Mouse (Mus musculus) spleen, embryonic (tissue): Measurements from ENCODE around the gene Mrpl23.

Source experiments
- CTCF ChIA-PET: fragments of 350-600 bp; sonication (Branson Sonifier 250); formaldehyde crosslinking; loops from one replicate; lab custom pipeline; 2022; lab: Charles Lee

The Mrpl23 gene

DNA sequence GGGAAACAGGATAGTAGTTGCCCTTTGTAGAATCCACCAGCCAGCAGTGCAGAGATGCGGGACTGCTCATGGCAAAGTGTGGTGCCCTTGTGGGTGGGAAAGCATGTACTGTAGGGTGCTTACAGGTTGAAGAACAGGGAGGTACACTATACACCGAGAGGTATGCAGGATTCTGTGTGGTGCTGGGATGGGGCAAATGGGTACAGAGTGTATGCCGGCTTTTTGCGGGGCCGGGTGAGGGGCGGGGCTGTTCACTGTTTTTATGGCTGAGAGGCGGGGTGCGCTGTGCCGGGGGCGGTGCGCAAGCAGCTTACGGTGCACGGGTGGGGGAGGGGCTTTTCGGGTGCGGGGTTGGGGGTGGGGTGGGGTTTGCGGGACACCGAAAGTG is at the start of gene Mrpl23:
TSS of gene Mrpl23 (plus strand) at position 16 of the 388 bp plus-strand sequence.
- CTCF ChIA-PET = no interaction called here

DNA sequence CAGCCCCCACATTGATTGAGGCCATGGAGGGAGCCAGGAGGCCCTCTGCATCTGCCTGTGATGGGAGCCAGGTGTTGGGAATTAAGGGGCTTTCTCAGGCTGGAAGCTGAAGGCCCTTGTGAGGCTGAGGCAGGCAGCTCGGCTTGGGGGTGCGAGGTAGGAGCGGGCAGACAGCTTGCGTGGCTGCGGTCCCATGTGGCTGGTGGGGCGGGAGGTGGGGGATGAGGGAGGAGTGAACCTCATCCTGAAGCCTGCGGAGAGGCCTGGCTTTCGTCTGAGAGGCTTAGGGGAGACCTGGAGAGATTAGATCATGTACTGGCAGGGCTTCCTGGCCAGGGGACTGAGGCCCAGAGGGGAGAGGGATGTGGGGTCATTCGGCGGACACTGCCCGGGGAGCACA is 49.4 kb upstream of the Mrpl23 start:
- CTCF ChIA-PET = interaction anchor here (1.0 kb wide), 1 partner anchor 23 kb away, joined by 7 read pairs; the partner anchor contains the start of gene Lsp1

DNA sequence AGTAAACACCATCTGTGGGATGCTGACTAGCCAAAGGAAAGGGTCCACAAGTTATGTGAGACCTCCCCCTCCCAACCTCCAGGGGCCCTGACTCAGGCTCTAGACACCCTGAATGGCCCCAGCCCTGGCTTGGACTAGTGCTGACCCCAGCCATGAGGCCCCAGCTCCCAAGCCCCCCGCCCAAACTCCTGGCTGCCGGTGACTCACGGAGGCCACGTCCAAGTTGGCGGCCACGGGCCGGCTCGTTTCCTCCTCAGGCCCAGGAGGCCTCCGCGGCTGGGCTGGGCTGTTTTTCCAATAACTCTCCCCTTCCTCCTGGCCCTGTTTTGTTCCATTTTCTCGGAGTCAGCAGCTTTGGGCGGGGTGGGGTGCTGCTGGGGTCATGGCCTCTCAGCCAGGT is 47.7 kb upstream of the Mrpl23 start:
- CTCF ChIA-PET = no interaction called here

DNA sequence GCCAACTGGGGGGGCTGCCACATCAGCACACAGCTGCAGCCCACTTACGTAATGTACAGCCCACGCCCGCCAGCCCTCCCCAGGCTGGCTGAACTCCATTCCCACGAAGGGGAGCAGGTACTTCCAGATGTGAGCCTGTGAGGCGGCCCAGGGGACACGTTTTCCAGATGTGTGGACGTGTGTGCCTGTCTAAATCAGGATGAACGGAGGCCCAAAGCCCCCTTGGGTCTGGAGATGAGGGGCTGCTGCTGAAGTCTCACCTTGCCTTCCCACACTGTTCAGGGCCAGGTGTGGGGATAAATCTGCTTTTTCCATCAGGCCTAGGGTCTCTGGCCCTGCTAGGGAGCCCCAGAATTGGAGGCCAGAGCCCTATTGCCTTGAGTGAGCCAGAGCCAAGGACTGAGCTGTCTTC is 45.7 kb upstream of the Mrpl23 start:
- CTCF ChIA-PET = no interaction called here

DNA sequence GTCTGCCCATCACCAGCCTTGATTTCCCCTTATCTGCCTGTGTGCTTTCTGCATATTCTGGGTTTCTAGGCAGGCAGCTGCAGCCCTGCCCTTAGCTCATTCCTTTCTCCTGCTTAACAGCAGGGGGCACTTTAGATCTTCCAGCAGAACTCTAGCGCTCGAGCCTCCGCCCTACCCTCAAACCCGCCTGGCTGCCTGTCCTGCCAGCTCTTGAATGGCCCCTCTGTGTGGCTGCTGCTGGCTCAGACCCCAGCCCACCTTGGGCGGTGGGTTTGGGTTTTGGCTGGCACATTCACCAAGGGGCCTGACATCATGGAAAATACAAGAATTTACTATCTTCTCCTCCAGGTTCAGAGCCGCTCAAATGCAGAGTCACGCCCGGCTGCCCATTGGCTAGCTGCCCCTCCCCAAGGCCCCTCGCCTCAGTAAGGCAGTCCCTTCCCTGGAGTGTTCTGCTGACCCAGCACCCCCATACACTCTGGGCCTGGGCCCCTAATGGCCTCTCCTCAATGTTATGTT is 45.1 kb upstream of the Mrpl23 start:
- CTCF ChIA-PET = interaction anchor here (0.8 kb wide), 1 partner anchor 10 kb away, joined by 6 read pairs; no protein-coding TSS in a partner anchor

DNA sequence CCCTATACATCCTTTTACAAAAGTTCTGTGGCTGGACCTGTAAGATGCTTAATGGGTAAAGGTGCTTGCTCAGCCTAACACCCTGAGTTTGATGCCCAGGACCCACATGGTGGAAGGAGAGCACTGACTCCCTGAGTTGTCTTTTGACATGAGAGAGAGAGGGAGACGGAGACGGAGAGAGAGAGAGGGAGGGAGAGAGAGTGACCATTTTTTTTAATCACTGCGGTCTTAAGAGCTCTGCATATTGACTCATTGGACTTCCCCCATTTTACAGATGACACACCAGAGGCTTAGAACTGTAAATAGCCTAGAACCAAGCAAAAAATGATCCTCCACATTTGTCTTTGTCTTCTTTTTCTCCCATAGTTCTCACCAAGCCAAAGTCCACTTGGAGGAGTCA is 44.4 kb upstream of the Mrpl23 start:
- CTCF ChIA-PET = no interaction called here

DNA sequence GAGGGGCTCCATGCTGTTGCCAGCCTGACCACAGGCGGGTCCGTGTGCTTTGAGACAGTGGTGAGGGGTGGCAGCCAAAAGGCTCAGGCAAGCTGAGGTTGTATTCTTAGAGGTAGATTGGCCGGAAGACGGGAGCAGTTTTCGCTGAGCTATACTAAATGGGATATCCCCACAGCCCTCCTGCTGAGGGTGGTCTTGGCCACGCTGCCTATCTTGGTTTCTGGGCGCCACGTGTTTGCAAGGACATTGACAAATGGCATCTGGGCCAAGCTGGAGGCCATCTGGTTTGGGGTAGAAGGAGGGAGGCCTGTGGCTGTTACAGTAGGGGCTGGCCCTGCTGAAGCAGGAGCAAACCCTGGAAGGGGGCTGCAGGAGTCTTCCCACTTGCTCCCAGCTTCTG is 39.0 kb upstream of the Mrpl23 start:
- CTCF ChIA-PET = interaction anchor here (0.6 kb wide), 1 partner anchor 16 kb away, joined by 27 read pairs; no protein-coding TSS in a partner anchor

DNA sequence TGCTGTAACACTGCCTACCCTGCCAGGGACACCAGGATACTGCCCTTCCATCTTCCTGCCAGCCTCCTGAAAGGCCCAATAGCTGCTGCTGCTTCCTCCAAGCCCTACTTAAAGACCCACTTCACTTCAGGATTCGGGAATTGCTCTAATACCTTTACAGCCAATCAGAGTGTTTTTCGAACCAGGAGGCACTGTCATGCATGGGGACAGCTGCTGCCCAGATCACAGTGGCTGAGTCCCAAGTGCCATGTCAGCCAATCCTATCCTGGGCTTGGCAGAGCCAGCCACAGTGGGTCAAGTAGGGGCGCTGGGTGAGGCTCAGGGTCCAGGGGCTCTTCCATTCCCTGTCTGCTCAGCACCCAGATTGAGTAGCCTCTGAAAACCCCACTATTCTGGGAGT is 36.3 kb upstream of the Mrpl23 start:
- CTCF ChIA-PET = interaction anchor here (1.2 kb wide), 1 partner anchor 51 kb away, joined by 4 read pairs; no protein-coding TSS in a partner anchor

DNA sequence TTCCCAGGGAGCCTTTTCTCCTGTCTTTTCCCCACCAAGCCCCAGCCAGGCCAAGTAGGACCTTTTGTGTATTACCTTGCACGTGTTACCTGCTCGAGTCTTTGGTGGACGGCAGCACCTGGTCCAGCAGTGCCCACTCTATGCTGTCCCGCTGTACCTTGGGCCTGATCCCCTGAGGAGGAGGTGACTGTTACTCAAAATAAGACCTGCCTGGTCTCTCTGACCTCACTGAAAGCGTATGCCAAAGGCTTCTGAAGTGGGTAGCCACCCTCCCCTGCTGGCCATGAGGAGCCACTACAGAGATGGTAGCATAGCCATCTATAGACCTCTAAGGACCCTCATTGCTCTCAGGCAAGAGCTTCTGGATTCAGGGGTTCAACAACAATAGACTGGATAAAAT is 35.7 kb upstream of the Mrpl23 start:
- CTCF ChIA-PET = interaction anchor here (0.9 to 1.4 kb wide), 2 partner anchors 56 to 60 kb away, joined by 3 to 11 read pairs; partner anchors contain the start of gene Tnni2

DNA sequence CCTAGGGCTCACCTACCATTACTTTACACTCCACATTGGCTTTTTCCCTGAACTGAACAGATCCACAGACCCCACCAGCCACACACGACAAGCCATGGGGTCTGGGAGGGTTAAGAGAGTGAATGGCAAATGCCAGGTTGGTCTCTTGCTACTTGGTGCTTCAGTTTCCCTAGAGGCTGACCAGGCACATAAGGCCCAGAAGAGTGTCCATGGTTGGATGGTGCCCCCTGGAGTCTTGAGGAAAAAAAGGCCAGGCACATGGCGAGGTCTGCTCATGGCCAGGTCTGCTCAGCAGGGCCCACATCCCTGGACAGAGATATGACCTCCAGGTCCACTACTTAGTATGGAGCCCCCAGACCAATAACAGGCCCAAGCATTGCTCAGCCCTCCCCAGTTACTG is 34.7 kb upstream of the Mrpl23 start:
- CTCF ChIA-PET = interaction anchor here (0.6 to 1.4 kb wide), 3 partner anchors 57 to 167 kb away, joined by 3 to 11 read pairs (median 5); partner anchors contain the start of gene Tnni2

DNA sequence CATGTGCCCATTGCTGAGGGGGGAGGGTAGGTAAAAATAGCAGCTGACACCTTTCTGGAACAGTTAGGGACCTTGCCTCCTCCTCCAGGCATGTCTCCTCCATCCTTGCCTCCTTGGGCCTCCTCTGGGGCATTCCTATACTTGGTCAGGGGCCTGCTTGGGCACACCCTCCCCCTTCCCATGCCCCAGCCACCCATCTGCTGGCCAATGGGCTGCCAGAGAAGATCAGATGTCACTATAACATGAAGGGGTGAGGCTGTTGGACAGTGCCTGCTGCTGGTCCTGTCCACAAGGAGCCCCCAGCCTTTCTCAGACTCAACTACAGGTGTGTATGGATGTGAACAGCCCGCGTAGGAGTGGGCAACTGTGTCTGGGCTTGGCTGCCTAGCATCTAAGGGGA is 33.9 kb upstream of the Mrpl23 start, which contains the start of gene Tnnt3:
TSS of gene Tnnt3 (plus strand) at position 262 of the 400 bp plus-strand sequence.
- CTCF ChIA-PET = interaction anchor here (0.6 to 1.4 kb wide), 2 partner anchors 58 to 167 kb away, joined by 3 to 5 read pairs; no protein-coding TSS in a partner anchor

DNA sequence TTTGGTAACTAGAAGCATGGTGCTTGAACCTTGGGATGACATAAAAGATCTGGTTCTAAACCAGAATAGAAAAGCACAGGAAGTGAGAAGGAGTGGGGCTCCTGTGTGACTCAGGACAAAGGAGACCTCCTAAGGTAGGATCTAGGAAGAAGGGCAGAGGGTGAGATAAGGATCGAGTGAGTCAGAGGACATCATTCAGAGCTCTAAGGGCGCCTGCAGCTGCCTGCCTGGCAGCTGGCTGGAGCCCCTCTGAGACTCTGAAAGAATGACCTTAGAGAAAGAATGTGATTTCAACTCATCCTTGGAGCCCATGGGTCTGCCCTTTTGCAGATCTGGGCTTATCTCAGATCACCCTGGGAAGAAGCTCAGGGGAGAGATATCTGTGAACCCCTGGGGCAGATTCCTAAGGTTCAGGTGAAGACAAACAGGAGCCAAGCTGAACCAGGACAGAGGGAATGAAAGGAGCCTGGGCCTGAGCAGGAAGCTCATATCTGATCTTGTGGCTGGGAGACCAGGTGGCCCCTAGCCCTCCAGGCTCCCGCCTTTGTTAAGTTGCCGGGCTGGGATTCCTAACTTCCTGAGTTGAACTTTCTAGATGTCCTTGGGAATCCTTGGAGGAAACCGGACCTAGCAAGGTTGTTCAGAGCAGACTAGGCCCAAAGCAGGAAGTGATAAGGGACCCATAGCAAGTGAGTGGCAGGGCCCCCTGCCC is 33.3 kb upstream of the Mrpl23 start:
- CTCF ChIA-PET = interaction anchor here (1.4 kb wide), 1 partner anchor 59 kb away, joined by 3 read pairs; no protein-coding TSS in a partner anchor

DNA sequence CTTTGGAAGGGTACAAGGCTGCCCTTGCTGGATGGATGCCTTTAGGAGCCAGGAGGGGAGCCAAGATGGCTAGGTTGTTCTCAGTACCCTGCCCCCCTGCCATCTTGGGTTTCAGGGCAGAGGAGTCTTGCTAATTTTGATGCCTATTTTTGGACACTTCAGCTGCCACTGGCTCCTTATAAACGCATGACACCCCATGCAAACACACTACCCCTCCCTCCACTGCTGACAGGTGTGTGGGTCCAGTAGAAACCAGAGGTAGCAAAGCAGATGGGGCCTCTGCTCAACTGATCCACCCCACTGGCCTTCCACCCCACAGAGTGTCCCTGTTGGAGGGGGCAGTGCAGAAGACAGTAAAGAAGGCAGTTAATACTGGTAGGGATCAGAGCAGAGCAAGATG is 32.5 kb upstream of the Mrpl23 start:
- CTCF ChIA-PET = no interaction called here

DNA sequence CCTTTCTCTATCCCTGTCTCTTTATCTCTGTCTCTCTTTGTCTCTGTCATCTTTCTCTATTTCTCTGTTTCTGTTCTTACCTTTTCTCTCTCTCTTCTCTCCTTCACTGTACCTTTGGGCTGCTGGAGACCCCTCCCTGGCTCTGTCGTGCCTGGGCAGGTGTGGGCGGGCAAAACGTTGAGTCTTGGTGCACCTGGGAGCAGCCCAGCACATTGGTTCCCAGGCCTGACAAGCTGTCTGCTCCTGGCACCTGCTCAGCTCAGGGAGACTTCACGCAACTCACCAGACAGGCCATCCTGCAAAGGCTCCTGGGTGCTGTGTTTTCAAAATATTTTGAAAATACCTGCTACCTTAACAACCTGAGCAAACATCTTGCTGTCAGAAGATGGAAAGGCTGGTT is 29.3 kb upstream of the Mrpl23 start:
- CTCF ChIA-PET = no interaction called here

DNA sequence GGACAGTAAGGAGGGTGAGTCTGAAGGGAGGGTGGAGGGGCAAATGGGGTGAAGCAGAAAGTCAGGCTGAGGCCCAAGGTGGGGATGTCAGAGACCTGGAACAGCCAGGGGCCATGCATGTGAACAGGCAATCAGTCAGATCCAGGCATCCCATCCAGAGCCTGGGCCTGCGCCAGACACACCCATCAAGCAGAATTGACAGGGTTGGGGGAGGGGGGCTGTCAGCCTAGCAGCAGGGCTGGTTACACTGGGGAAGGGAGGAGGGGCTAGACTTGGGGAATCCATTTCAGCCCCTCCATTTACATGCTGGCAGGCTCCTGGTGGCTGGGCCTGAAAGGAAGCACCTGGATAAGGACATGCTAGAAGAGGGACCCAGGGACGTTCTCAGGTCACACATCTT is 26.5 kb upstream of the Mrpl23 start:
- CTCF ChIA-PET = no interaction called here

DNA sequence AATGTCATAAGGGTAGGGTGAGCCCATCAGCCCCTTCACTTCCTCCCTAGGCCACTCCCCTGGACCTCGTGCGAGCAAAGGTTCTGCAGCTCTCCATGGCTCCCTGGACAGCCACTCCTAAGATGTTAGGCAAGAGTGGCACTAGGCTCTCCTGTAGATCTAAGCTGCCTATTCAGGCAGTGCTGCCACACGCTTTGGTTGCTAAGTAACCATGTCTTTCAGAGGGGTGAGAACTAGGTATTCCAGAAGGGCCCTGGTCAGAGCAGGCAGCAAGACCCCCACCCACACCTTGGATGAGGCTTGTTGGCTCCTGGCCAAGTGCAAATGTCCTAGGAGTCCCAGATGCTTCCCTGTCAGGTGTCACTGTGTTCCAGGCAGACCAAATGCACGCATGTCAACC is 26.0 kb upstream of the Mrpl23 start:
- CTCF ChIA-PET = no interaction called here

DNA sequence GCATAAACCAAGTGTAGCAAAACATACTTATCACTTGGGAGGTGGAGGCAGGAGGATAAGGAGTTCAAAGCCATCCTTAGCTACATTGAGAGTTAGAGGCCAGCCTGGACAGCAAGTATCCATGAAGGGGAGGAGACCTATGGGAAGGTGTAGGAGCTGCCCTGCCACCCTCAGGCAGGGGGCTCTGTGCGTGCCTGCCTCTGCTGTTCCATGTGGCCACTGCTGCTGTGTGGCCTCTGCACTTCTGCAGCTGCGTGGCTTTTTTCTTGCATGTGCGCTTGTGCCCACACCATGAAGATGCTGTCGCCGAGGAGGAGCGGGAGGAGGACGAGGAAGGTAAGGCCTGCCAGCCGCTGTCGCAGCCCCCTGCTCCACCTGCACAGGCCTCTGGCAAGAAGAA is 25.0 kb upstream of the Mrpl23 start:
- CTCF ChIA-PET = no interaction called here

DNA sequence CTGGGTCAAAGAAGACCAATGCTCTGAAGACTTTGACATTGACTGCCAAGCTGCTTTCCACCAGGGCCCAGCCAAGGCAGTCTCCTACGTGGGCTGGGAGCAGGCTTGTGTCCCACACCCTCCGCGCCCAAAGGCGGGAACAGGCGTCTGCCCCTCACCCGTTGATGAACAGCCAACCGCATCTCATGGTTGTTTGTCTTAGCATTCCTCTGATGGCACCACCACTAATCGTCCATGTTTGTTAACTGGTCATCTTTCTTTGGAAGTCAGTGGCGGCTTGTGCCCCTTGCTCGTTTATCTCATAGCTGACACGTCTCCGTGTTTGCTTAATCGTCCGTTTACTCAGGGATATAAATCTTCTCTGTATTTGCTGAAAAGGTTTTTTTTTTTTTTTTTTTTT is 23.0 kb upstream of the Mrpl23 start:
- CTCF ChIA-PET = interaction anchor here (0.6 kb wide), 1 partner anchor 16 kb away, joined by 27 read pairs; no protein-coding TSS in a partner anchor

DNA sequence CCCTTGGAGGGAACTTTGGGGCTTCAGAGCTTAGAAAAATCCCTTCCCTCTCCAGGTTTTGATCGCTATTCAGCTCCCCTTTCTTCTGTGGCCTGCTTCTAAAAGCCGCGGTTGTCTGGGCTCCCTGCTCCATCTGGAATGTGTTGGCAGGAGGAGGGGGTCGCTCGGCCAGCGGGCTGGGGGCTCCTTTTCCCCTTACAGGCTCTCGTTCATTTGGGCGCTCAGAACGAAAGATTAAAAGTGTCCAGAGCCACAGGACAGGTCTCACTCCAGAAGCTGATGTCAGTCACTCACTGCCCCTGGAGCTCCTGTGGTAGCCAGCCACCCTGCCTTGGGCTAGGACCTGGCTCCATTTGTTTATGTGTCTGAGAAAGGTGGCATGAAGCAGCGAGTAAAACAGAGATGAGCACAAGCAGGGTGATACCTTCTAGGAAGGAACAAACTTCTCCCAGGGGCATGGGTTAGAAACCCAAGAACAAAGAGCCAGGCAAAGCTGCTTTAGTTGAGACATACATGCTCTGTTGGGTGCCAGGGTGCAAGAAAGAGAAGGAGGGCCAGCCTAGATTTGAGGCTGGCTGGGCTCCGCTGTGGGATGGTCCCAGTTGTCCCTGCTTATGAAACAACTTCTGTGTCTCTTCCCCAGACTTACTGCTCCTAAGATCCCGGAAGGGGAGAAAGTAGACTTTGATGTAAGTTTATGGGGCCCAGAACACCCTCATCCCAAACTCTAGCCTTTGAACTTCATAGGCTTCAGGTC is 22.3 kb upstream of the Mrpl23 start:
- CTCF ChIA-PET = no interaction called here

DNA sequence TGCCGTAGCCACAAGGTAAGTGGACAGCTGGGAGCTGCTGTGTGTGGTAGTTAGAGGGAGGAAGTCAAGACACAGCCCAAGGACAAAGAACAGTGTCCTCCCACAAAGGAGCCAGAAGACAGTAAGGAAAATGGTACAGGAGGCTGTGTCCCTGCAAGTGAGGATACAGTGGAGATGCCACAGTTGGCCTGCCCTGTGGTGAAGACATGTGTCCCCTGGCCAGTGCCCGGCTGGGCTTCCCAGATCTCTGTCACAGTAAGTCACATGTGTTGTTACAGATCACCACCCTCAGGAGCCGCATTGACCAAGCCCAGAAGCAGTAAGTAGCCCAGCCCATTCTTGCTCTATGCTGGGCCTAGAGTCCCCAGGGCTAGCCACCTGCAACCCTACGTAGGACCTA is 18.4 kb upstream of the Mrpl23 start:
- CTCF ChIA-PET = no interaction called here

DNA sequence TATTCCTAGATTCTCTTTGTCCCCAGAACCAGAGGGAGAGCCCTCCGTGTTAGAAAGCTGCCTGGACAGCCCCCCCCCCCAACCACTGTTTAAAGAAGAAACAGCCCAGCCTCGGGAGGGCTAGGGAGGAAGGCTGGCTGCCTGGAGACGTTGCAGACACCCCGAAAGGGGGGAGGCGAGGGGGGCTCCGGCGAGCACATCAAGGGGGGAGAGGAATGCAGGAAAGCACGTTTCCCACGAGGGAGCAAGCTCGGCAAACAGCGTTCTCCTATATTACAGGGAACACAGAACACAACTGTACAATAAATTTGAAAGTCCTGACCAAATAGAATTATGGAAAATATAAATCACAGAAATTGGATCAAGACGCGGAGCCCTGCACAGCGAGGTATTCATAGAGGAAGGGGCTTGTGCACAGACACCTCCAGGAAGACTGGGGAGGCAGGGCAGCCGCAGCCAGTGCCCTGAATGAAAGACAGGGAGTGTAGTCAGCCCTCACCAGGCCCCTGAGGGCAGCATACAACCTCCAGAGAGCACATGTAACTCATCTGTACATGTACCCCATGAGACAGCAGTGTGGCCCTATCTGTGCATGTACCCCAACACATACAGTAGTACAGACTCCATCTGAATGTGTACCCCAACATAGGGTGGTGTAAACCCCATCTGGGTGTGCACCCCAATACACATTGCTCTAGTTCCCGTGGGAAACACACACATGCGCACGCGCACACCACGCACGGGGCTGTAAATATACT is 16.1 kb upstream of the Mrpl23 start:
- CTCF ChIA-PET = no interaction called here
